Mouse (Mus musculus): ENCODE data around the gene Klk1b4.

Gene Klk1b4

GRCm38 (mm10) chr7:44253023-44253616, 45.9 kb downstream of the Klk1b4 start:
- no peak for DNase-seq (ENCODE audit: low read depth, low spot score)

GRCm38 (mm10) chr7:44254930-44255329, 47.7 kb downstream of the Klk1b4 start:
- no peak for DNase-seq (ENCODE audit: low read depth, low spot score)

- no peak for DNase-seq (ENCODE audit: low read depth, low spot score)
Measured at GRCm38 (mm10) chr7:44257278-44257677, 50.0 kb downstream of the Klk1b4 start, which contains the start of gene Acp4. TSS of gene Acp4 (minus strand) at chr7:44257378.

GRCm38 (mm10) chr7:44260410-44260809, 53.2 kb downstream of the Klk1b4 start:
- no peak for DNase-seq (ENCODE audit: low read depth, low spot score)

GRCm38 (mm10) chr7:44261147-44261546, 53.9 kb downstream of the Klk1b4 start, which contains the start of gene Gm15517:
TSS of gene Gm15517 (plus strand) at chr7:44261447.
- peak; percentile 53 for DNase-seq (ENCODE audit: low read depth, low spot score)
